9 mouse cellular contexts compared by ENCODE assay signal in the genomic region with DNA sequence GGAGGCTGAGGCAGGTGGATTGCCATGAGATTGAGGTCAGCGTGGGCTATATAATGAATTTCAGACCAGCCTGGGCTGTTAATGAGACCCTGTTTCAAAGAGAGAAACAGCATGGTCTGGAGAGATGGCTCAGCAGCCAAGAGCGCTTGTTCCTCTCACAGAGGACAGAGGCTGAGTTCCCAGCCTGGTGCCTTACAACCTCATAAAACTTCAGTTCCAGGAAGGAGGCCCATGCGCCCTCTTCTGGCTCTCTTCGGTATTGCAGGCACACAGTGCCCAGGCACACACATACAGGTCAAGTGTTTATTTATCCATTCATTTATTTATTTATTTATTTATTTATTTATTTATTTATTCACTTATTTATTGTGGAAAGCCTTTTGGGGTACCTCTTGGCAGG. TPM values are rescaled to one million over a fixed set of nuclear protein-coding genes. Genes with fewer than 3 reads are reported as not detected.
DNase-seq lines count a peak whose midpoint lies in the region; ATAC-seq and TF ChIP-seq lines count a peak whose summit lies in the region.
"Had no signal": no experiment of that assay in that cellular context is flagged by ENCODE, and none has a peak within 500 bp of the region (broad histone marks: within the 10 kb centered on the region; RNA-seq: fewer than 3 reads in every experiment).

No protein-coding gene starts in this region.

- H3K36me3 ChIP-seq in forebrain, embryonic 12.5 days (replicated peaks) = no peaks in the 10 kb centered on the region
- H3K36me3 ChIP-seq in neural tube, embryonic 14.5 days (ENCODE audit: control insufficient read depth, insufficient read depth, low read length) = no peaks in the 10 kb centered on the region
- H3K36me3 ChIP-seq: heart, embryonic 15.5 days had no signal

- no peak overlapping the region for H3K9ac ChIP-seq in forebrain, embryonic 12.5 days
- H3K9ac ChIP-seq in neural tube, embryonic 14.5 days (replicated peaks; ENCODE audit: low read depth, low read length) = no peak overlapping the region
- H3K9ac ChIP-seq: heart, embryonic 15.5 days had no signal

- TF ChIP-seq CTCF in brain, embryonic 14.5 days (IDR thresholded peaks at IDR 0.05; ENCODE audit: borderline replicate concordance, extremely low read depth, insufficient read depth, insufficient read length) = peak; percentile 87

- no peak for TF ChIP-seq POLR2A in brain, embryonic 14.5 days (IDR thresholded peaks at IDR 0.05; ENCODE audit: borderline replicate concordance, extremely low read depth, insufficient read depth, insufficient read length, poor library complexity, severe bottlenecking)

- no peaks in the 10 kb centered on the region for H3K9me3 ChIP-seq in forebrain, embryonic 12.5 days
- H3K9me3 ChIP-seq in neural tube, embryonic 14.5 days (ENCODE audit: control insufficient read depth, low read length) = no peaks in the 10 kb centered on the region
- H3K9me3 ChIP-seq: heart, embryonic 15.5 days had no signal

- H3K4me2 ChIP-seq in forebrain, embryonic 12.5 days = no peak overlapping the region
- H3K4me2 ChIP-seq in neural tube, embryonic 14.5 days (ENCODE audit: low read depth, low read length) = no peak overlapping the region
- H3K4me2 ChIP-seq: heart, embryonic 15.5 days had no signal

- 29% methylated on average over 4 of the region's 4 CpGs for WGBS in forebrain, embryonic 12.5 days
- 30% methylated on average over 4 of the region's 4 CpGs for WGBS in neural tube, embryonic 14.5 days

- H3K4me1 ChIP-seq in forebrain, embryonic 12.5 days = no peaks in the 10 kb centered on the region
- no peaks in the 10 kb centered on the region for H3K4me1 ChIP-seq in neural tube, embryonic 14.5 days (ENCODE audit: control insufficient read depth, insufficient read depth, low read length)
- H3K4me1 ChIP-seq: heart, embryonic 15.5 days had no signal

- peak; percentile 36 for DNase-seq in spleen, adult 12 weeks (ENCODE audit: low spot score)
- no peak for DNase-seq in spleen, postnatal 36 days (ENCODE audit: low spot score in 2 of 2)
- DNase-seq in brain, embryonic 14.5 days (ENCODE audit: low read depth) = peak; percentile 82
- DNase-seq in hindlimb bud, embryonic 11.5 days (ENCODE audit: extremely low spot score, low read depth, low spot score) = peak; percentile 80
- peak; percentile 73 for DNase-seq in liver
- DNase-seq in urinary bladder, postnatal 4 days (ENCODE audit: low spot score in 2 of 2) = no peak

- H3K4me3 ChIP-seq in forebrain, embryonic 12.5 days (replicated peaks) = no peak overlapping the region
- H3K4me3 ChIP-seq in neural tube, embryonic 14.5 days (ENCODE audit: low read depth, low read length) = no peak overlapping the region
- H3K4me3 ChIP-seq: heart, embryonic 15.5 days had no signal

- no peak overlapping the region for H3K27ac ChIP-seq in forebrain, embryonic 12.5 days
- no peak overlapping the region for H3K27ac ChIP-seq in neural tube, embryonic 14.5 days (ENCODE audit: low read depth, low read length)
- H3K27ac ChIP-seq: heart, embryonic 15.5 days had no signal

- H3K27me3 ChIP-seq in forebrain, embryonic 12.5 days = no peaks in the 10 kb centered on the region
- no peaks in the 10 kb centered on the region for H3K27me3 ChIP-seq in neural tube, embryonic 14.5 days (ENCODE audit: control insufficient read depth, insufficient read depth, low read length)
- H3K27me3 ChIP-seq: heart, embryonic 15.5 days had no signal

- ATAC-seq in forebrain, embryonic 12.5 days (ENCODE audit: low FRiP score) = peak; percentile 61; the same call in 1 of the 2 replicates
- ATAC-seq in neural tube, embryonic 14.5 days (ENCODE audit: low read depth) = peak; percentile 68; the same call in 1 of the 2 replicates

RNA-seq across cellular contexts. Expression of a gene that starts 7.7 kb away (rescaled TPM):
- 0.28 and 0.81 TPM in 2 replicates for polyA plus RNA-seq in brain, embryonic 14.5 days (2012; rRNA removed)
- polyA plus RNA-seq in forebrain, embryonic 12.5 days (2016; fragmentation: Nextera tagmentation; extraction: Ambion mirVana) = 0.85 and 0.88 TPM in 2 replicates
- polyA plus RNA-seq in neural tube, embryonic 14.5 days (2014; fragmentation: Nextera tagmentation; extraction: Ambion mirVana) = 0.24 and 0.57 TPM in 2 replicates

RNA-seq across cellular contexts. Expression of a gene that starts 47.3 kb away (rescaled TPM):
- polyA plus RNA-seq in brain, embryonic 14.5 days (2012; rRNA removed) = 38.4 and 39.0 TPM in 2 replicates
- polyA plus RNA-seq in forebrain, embryonic 12.5 days (2016; fragmentation: Nextera tagmentation; extraction: Ambion mirVana) = 15.4 and 19.7 TPM in 2 replicates
- 17.7 and 22.4 TPM in 2 replicates for polyA plus RNA-seq in neural tube, embryonic 14.5 days (2014; fragmentation: Nextera tagmentation; extraction: Ambion mirVana)

RNA-seq across cellular contexts. Expression of a gene that starts 54.4 kb away (rescaled TPM):
- polyA plus RNA-seq in brain, embryonic 14.5 days (2012; rRNA removed) = 35.0 and 43.8 TPM in 2 replicates
- 178 and 183 TPM in 2 replicates for polyA plus RNA-seq in forebrain, embryonic 12.5 days (2016; fragmentation: Nextera tagmentation; extraction: Ambion mirVana)
- 76.0 and 82.6 TPM in 2 replicates for polyA plus RNA-seq in neural tube, embryonic 14.5 days (2014; fragmentation: Nextera tagmentation; extraction: Ambion mirVana)

RNA-seq across cellular contexts. Expression of a gene that starts 54.5 kb away (rescaled TPM):
- 38.3 and 70.8 TPM in 2 replicates for polyA plus RNA-seq in brain, embryonic 14.5 days (2012; rRNA removed)
- polyA plus RNA-seq in forebrain, embryonic 12.5 days (2016; fragmentation: Nextera tagmentation; extraction: Ambion mirVana) = 74.6 and 86.2 TPM in 2 replicates
- 4.6 and 4.9 TPM in 2 replicates for polyA plus RNA-seq in neural tube, embryonic 14.5 days (2014; fragmentation: Nextera tagmentation; extraction: Ambion mirVana)

Comparison
In these comparisons a context has a peak if more than half of its experiments do, and no peak if none do; other contexts are left out.
1. DNase-seq: peak in spleen, adult 12 weeks (single experiment), brain, embryonic 14.5 days (single experiment), hindlimb bud, embryonic 11.5 days (single experiment) and liver (single experiment); none in spleen, postnatal 36 days (0 of 2) and urinary bladder, postnatal 4 days (0 of 2).